In the genomic region with DNA sequence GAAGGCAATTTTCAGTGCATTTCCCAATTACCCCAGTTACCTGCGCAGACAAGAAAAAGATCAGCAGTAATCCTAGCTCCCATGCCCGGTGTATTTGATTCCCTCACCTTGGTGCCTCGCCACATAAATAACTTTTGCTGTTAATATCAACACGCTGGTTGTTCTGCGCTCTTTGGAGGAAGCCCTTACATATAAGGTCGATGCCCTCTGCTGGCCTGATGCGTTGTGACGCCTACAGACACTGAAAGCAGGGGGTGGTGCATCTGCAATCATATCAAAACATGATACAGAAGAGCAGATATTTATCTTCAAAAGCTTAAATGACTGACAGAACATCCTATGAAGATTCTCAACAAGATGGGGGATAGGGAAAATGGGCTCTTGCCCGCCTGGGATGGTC, we compare ENCODE assay signal across 9 mouse cellular contexts.
A peak's percentile ranks its signal among the peaks of the same experiment; 100 is the strongest.
DNase-seq lines count a peak whose midpoint lies in the region; ATAC-seq and TF ChIP-seq lines count a peak whose summit lies in the region.
"Had no signal": no experiment of that assay in that cellular context is flagged by ENCODE, and none has a peak within 500 bp of the region (broad histone marks: within the 10 kb centered on the region; RNA-seq: fewer than 3 reads in every experiment).

No protein-coding gene starts in this region.

- no peak for TF ChIP-seq CTCF in kidney, adult 2 months (conservative IDR thresholded peaks at IDR 0.05; ENCODE audit: insufficient read depth, insufficient read length, low read depth, low read length)

- peaks cover 14% of the 10 kb centered on the region for H3K36me3 ChIP-seq in hindbrain, embryonic 14.5 days (replicated peaks; ENCODE audit: control insufficient read depth, insufficient read depth)
- H3K36me3 ChIP-seq in neural tube, embryonic 13.5 days: peaks cover 10% of the 10 kb centered on the region; the same call in 1 of the 2 replicates
- no peaks in the 10 kb centered on the region for H3K36me3 ChIP-seq in kidney, adult 2 months (ENCODE audit: control insufficient read depth, insufficient read depth, low read length)

- H3K27me3 ChIP-seq in hindbrain, embryonic 14.5 days (ENCODE audit: control insufficient read depth, insufficient read depth, low read length): no peaks in the 10 kb centered on the region
- no peaks in the 10 kb centered on the region for H3K27me3 ChIP-seq in neural tube, embryonic 13.5 days
- no peaks in the 10 kb centered on the region for H3K27me3 ChIP-seq in kidney, adult 2 months (replicated peaks; ENCODE audit: control insufficient read depth, insufficient read depth, low read length)
- H3K27me3 ChIP-seq: heart, embryonic 15.5 days had no signal

- no peaks in the 10 kb centered on the region for H3K9me3 ChIP-seq in hindbrain, embryonic 14.5 days (ENCODE audit: control insufficient read depth, low read length)
- H3K9me3 ChIP-seq in neural tube, embryonic 13.5 days: no peaks in the 10 kb centered on the region
- H3K9me3 ChIP-seq: heart, embryonic 15.5 days had no signal

- H3K9ac ChIP-seq in hindbrain, embryonic 14.5 days: no peak overlapping the region
- no peak overlapping the region for H3K9ac ChIP-seq in neural tube, embryonic 13.5 days
- H3K9ac ChIP-seq: heart, embryonic 15.5 days had no signal

- H3K4me2 ChIP-seq in hindbrain, embryonic 14.5 days (replicated peaks): no peak overlapping the region
- no peak overlapping the region for H3K4me2 ChIP-seq in neural tube, embryonic 13.5 days
- H3K4me2 ChIP-seq: heart, embryonic 15.5 days had no signal

- H3K4me3 ChIP-seq in hindbrain, embryonic 14.5 days (replicated peaks; ENCODE audit: low read length): no peak overlapping the region
- H3K4me3 ChIP-seq in neural tube, embryonic 13.5 days: no peak overlapping the region
- no peak overlapping the region for H3K4me3 ChIP-seq in kidney, adult 2 months (ENCODE audit: insufficient read depth, low read depth, low read length)
- H3K4me3 ChIP-seq: heart, embryonic 15.5 days had no signal

- TF ChIP-seq POLR2A in kidney, adult 2 months (IDR thresholded peaks at IDR 0.05; ENCODE audit: low read depth, low read length): no peak

- H3K27ac ChIP-seq in hindbrain, embryonic 14.5 days: no peak overlapping the region
- no peak overlapping the region for H3K27ac ChIP-seq in neural tube, embryonic 13.5 days (replicated peaks)
- no peak overlapping the region for H3K27ac ChIP-seq in kidney, adult 2 months (ENCODE audit: insufficient read depth, low read depth, low read length)
- H3K27ac ChIP-seq: heart, embryonic 15.5 days had no signal

- peak; percentile 51; the same call in 1 of the 2 replicates for ATAC-seq in hindbrain, embryonic 14.5 days (ENCODE audit: low FRiP score)
- peak; percentile 45; the same call in 1 of the 2 replicates for ATAC-seq in neural tube, embryonic 13.5 days (ENCODE audit: low read depth)
- no peak for ATAC-seq in megakaryocyte-erythroid progenitor cell, adult 5-6 weeks (replicated peaks; ENCODE audit: low FRiP score, low TSS enrichment, poor library complexity, severe bottlenecking)

- H3K4me1 ChIP-seq in hindbrain, embryonic 14.5 days (replicated peaks; ENCODE audit: control insufficient read depth, insufficient read depth, low read length): no peaks in the 10 kb centered on the region; the same call in 1 of the 2 replicates
- H3K4me1 ChIP-seq in neural tube, embryonic 13.5 days (replicated peaks): peaks cover 9% of the 10 kb centered on the region
- no peaks in the 10 kb centered on the region for H3K4me1 ChIP-seq in kidney, adult 2 months (ENCODE audit: control insufficient read depth, insufficient read depth, low read length)
- H3K4me1 ChIP-seq: heart, embryonic 15.5 days had no signal

- WGBS in hindbrain, embryonic 14.5 days: 49% methylated on average over 9 of the region's 9 CpGs
- WGBS in neural tube, embryonic 13.5 days: 55% methylated on average over 9 of the region's 9 CpGs
- 39% methylated on average over 9 of the region's 9 CpGs for WGBS in kidney, adult 2 months

- peak; percentile 45 for DNase-seq in gastrocnemius, postnatal 10 days
- no peak for DNase-seq in gastrocnemius, adult 18-20 months (ENCODE audit: low spot score)
- DNase-seq in urinary bladder, postnatal 14 days (ENCODE audit: low spot score): peak; percentile 41
- DNase-seq in urinary bladder, postnatal 10 days (ENCODE audit: low spot score): no peak
- peak; percentile 47 for DNase-seq in hindbrain, embryonic 14.5 days (ENCODE audit: low spot score)
- no peak for DNase-seq in kidney, adult 2 months

Comparison
In these comparisons a context has a peak if more than half of its experiments do, and no peak if none do; other contexts are left out.
1. DNase-seq: peak in gastrocnemius, postnatal 10 days (single experiment), urinary bladder, postnatal 14 days (single experiment) and hindbrain, embryonic 14.5 days (single experiment); none in gastrocnemius, adult 18-20 months (single experiment), urinary bladder, postnatal 10 days (single experiment) and kidney, adult 2 months (single experiment).